Mouse (Mus musculus) adrenal gland, adult 8-10 months (tissue): ENCODE measurements at regions not wholly inside any gene's neighbourhood (a gene's known extent, or its start where the extent isn't known, plus 50 kb on each side); places are given as distances from the start of the nearest gene placed in this dataset.

ENCODE experiments used
- DNase-seq: peaks from one replicate; pipeline ENCODE4 v3.0.0; 2022

GRCm38 (mm10) chr11:18571557-18572209 is 447.1 kb downstream of the Meis1 start:
- no peak for DNase-seq

- no peak for DNase-seq
Observed at GRCm38 (mm10) chr11:18563011-18563410, 455.8 kb downstream of the Meis1 start.

GRCm38 (mm10) chr11:18558665-18559064 is 460.1 kb downstream of the Meis1 start:
- DNase-seq: no peak

DNA sequence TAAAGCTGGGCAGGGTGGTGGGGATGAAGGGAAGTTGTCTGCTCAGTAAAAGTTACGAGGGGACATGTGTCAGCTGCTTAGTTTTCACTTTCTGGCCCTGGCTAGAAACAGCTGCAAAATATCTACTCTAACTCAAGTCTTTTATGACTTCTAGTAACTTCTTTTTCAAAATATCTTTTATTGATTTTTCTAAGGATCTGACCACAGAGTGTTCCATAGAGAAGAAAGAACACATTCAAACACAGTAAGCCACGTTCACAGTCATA is 483.3 kb downstream of the Meis1 start:
- no peak for DNase-seq

- DNase-seq: no peak
Observed at GRCm38 (mm10) chr11:18534807-18535591, 483.8 kb downstream of the Meis1 start.

GRCm38 (mm10) chr11:18531264-18532110 is 487.3 kb downstream of the Meis1 start:
- DNase-seq: no peak

DNA sequence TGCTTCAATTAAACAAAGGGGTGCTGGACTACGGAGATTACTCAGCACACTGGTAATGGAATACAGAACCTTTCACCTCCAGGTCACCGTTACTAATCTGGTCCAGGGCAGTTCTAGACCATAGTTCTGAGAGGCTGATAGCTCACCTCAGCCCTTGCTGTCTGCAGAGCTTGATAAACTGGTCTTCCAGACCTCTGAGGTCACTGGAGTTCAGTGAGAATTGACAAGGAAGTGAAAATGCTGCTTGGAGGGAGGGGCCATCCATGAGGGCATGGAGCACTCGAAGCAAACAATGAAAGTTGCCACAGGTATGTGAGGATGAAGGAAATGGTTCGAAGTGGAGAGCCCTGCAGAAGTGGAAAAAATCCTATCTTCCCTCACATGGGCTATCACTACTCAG is 490.2 kb downstream of the Meis1 start:
- no peak for DNase-seq

DNA sequence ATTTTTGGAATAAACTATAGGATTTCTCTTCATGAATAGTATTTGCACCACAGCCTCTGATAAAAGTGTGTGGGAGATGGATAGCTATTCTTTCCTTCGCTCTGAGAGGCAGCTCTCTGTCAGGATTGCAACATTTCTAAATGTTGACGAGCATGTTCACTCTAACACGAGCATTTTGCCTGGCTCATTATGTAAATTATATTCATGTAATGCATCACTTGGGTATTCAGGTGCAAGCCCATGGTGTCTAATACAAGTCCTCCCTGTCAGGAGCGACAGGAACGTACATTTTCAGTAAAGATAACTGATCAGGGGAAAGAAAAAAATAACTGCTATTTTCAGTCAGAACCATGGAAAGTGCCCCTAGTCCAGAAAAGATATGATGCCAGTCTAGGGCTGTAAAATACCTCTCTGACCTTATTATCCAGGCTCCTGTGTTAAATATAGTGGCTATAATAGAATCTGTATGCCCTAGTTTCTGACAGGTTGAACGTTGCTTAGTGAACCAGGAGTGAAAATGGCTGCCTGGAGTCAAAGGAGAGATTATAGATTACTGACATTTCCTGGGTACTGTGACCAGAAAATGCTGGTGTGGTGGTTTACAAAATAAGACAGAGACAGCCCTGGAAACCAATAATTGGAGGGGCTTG is 523.6 kb downstream of the Meis1 start:
- no peak for DNase-seq

- no peak for DNase-seq
Observed at GRCm38 (mm10) chr11:18493981-18494380, 524.8 kb downstream of the Meis1 start.

DNA sequence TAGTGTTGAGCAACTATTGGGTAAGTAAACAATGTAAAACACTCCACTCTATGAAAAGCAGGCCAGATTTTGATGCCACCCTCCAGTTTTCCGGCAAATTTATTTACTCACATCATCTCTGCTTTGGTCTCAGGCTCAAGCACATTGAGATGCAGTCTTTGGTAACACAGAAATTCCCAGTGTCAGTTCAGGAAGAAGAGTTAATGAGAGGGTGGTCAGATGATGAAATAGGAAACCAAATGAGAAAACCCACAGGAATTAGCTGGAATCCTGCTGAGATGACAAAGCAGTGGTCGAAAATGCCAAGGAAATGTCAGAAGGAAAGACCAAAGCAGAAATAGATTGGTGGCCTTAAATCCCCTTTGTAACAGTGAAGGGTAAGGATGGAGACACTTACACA is 525.7 kb downstream of the Meis1 start:
- no peak for DNase-seq

- DNase-seq: no peak
Observed at GRCm38 (mm10) chr11:18489517-18490256, 529.1 kb downstream of the Meis1 start.

DNA sequence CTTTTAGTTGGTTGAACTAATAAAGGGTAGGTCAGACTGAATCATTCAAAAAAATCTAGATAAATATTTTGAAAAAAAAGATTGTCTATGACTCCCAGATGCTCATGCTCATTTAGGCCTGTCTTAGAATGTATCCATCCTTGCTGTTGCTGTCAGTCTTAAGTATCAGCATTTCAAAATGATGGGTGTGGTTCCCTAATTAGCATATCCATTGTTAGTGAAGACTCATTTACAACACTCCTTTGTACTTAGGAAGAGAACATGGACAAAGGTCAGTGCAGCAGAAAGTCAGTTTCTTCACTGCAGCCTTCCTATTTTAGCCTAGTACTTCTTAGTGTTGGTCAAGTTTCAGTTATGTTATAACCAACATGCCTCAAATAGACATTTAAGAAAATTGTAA is 525.2 kb upstream of the Etaa1 start:
- no peak for DNase-seq

- no peak for DNase-seq
Observed at GRCm38 (mm10) chr11:18451271-18451670, 497.6 kb upstream of the Etaa1 start.

GRCm38 (mm10) chr11:18448879-18449278 is 495.2 kb upstream of the Etaa1 start:
- DNase-seq: no peak

DNA sequence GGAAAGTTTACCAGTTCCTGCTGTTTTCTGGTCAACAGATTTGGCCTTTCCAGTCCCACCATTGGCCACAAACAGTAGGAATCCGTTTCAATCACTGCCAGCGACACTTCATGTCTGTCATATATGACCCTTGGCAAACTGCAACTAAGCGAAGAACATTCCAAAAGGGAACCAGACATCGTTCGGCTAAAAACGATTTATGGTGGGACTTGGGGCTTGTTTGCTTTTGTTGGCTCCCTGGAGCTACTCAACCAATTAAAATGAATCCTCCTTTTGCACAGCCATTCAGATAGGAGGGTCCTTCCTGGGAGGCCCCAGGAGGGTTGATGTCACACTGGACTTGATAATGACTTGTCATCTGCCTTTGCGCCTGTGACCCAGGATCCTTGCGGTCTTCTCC is 490.9 kb upstream of the Etaa1 start:
- no peak for DNase-seq

GRCm38 (mm10) chr11:18444101-18444500 is 490.4 kb upstream of the Etaa1 start:
- DNase-seq: no peak

GRCm38 (mm10) chr11:18443156-18443555 is 489.5 kb upstream of the Etaa1 start:
- DNase-seq: no peak

- no peak for DNase-seq
Observed at GRCm38 (mm10) chr11:18437834-18438611, 484.3 kb upstream of the Etaa1 start.

- no peak for DNase-seq
Observed at GRCm38 (mm10) chr11:18421076-18421475, 467.4 kb upstream of the Etaa1 start.

DNA sequence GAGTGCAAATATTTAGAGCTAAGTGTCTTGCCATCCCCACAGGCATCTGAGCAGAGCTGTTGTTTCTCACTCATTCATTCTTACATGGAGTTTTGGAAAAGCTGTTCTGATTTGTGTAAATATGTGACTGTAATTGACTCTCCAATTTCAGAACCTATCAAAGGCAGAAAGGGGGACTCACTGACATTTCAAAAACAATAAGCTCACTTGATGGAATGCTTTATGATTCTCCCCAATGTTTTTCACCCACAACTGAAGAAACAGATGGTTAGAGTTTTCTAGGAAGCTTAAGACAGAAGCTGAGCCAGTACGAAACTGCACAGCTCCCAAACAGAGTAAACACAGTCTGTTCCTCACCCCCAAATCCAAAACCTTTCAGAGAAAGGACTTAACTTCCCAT is 460.1 kb upstream of the Etaa1 start:
- no peak for DNase-seq

GRCm38 (mm10) chr11:18408071-18408752 is 454.5 kb upstream of the Etaa1 start:
- DNase-seq: no peak
